Mouse (Mus musculus) liver, adult 2 months (tissue): ENCODE data around the gene Mrpl38.

Source experiments
- CTCF ChIP-seq: fragments of 200-500 bp; IDR thresholded peaks from 2 replicates; pipeline ENCODE4 v1.5.1; 2011; ENCODE audit warnings: low read depth, low read length, control low read depth
- POLR2A ChIP-seq: fragments of 200-500 bp; IDR thresholded peaks from 2 replicates; pipeline ENCODE4 v1.6.1; 2011; ENCODE audit warnings: low read length, control low read depth; ENCODE audit not compliant: insufficient read depth; ENCODE audit errors: extremely low read depth

GRCm38 (mm10) chr11:116129091-116129790, 9.4 kb downstream of the Mrpl38 start:
- TF ChIP-seq POLR2A (no peak), CTCF (no peak)
